Mouse (Mus musculus): ENCODE measurements at regions not wholly inside any gene's neighbourhood (a gene's known extent, or its start where the extent isn't known, plus 50 kb on each side); places are given as distances from the start of the nearest gene placed in this dataset.

- no peak for DNase-seq (ENCODE audit: low read depth)
Measured at GRCm38 (mm10) chr4:55817035-55817818, 285.0 kb upstream of the Klf4 start.

DNA sequence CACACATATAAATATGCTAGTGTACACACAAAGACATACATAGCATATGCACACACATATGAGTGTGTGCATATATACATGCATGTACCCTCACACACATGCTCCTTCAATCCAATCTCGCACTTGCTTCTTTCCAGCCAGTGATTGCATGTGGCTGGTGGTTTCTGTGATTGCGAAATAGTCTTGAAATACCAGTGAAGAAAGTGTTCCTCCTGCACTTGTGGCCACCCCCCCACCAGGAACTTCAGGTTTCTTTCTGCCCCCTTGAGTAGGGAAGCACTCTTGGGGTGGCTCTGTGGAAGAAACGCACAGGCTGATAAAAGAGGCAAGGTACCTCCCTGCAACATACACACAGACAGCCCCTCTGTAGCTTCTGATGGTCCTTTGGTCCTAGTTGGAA, 283.6 kb upstream of the Klf4 start:
- no peak for DNase-seq (ENCODE audit: low read depth)

- DNase-seq (ENCODE audit: low read depth), result no peak
Measured at GRCm38 (mm10) chr4:55812846-55813245, 280.6 kb upstream of the Klf4 start.

DNA sequence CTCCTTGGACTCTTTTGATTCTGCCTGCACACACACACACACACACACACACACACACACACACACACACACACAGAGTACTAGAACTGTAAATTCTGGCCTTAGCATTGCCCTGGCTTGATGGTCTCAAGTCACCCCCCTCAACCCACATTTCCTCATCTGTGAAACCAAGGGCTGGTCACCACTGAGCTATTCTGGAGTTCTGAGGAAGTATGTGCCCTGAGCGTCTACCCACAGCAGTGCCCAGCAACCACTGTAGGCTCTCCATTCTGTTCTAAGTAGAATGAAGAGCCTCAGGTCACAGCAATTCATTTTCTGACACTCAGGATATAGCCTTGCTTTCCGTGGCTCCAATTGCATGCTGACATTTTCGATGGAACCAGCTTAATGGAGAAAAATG, 279.4 kb upstream of the Klf4 start:
- DNase-seq (ENCODE audit: low read depth), result no peak

DNA sequence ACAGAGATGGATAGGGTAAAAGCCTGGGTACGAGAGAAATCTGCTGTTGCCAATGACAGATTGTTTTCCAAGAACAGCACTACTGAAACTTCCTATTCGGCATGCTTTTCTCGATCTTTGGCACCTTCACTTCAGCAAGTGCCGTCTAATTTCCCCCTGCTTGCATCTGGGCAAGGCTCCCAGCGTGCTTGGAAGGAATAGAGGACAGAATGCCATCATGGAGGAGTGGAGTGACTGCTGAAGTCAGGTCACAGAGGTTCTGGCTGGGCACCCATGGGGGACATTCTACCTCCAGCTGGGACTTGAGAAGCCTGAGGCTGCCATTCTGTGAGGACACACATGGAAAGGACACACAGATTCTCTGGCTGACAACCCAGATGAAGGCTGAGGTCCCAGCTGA, 276.2 kb upstream of the Klf4 start:
- no peak for DNase-seq (ENCODE audit: low read depth)

GRCm38 (mm10) chr4:55806799-55807198, 274.5 kb upstream of the Klf4 start:
- DNase-seq (ENCODE audit: low read depth), result no peak

GRCm38 (mm10) chr4:55805255-55806051, 273.2 kb upstream of the Klf4 start:
- no peak for DNase-seq (ENCODE audit: low read depth)

DNA sequence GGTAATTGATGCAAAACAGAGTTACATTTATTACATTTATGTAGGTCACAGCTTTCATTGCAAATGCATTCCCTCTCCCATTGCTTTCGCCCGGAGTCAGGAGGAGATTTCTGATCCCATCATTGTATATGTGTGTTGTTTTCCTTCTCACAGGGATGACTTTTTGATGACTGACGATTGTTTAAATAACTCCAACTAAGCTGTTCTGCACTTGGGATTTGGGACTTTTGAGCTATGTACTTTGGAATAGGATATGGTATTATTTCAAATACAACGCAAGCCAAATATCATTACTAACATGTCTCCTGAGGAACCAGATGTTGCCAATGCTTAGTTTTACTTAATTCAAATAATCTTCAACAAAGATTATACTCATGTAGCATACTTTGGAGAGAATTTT, 269.8 kb upstream of the Klf4 start:
- DNase-seq (ENCODE audit: low read depth), result no peak

GRCm38 (mm10) chr4:55798099-55798498, 265.8 kb upstream of the Klf4 start:
- no peak for DNase-seq (ENCODE audit: low read depth)

GRCm38 (mm10) chr4:55781329-55781847, 249.1 kb upstream of the Klf4 start:
- DNase-seq (ENCODE audit: low read depth), result no peak

DNA sequence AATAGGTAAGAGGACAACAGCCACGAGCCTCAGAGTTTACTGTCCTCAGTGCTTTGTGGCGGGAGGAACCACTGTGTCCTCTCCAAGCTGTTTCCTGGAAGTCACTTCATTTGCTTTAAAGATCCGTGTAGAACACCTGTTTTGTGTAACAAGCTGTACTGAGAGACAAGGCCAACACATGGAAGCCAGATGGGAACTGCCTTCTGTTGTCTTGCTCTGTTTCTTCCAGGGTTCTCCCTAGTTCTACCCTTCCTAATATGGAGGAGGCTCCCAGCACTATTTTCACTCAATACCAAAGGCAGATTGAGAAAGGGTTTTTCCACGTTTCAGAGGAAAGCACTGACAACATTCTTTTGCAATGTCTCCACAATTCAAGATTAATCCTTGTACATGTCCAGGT, 247.3 kb upstream of the Klf4 start:
- DNase-seq (ENCODE audit: low read depth), result no peak

DNA sequence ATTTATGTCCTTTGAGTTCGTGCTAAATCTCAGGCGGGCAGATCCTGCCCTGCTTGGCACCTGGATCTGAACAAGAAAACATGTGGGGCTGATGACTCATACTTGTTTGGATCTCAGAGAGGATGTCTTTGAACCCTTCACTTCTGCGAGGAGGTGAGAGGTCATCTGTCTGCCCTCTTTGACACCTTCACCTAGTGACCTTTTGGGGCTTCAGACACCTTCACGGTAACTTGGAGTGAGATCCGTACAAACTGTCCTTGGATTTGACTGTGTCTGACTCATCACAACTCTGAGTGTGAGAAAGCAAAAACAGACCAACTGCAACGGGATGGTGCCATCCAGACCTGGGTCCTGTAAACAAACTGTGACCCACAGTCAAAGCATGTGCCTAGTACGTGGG, 243.6 kb upstream of the Klf4 start:
- no peak for DNase-seq (ENCODE audit: low read depth)

GRCm38 (mm10) chr4:55774571-55774970, 242.3 kb upstream of the Klf4 start:
- no peak for DNase-seq (ENCODE audit: low read depth)

- DNase-seq (ENCODE audit: low read depth), result no peak
Measured at GRCm38 (mm10) chr4:55769656-55770055, 237.4 kb upstream of the Klf4 start.

DNA sequence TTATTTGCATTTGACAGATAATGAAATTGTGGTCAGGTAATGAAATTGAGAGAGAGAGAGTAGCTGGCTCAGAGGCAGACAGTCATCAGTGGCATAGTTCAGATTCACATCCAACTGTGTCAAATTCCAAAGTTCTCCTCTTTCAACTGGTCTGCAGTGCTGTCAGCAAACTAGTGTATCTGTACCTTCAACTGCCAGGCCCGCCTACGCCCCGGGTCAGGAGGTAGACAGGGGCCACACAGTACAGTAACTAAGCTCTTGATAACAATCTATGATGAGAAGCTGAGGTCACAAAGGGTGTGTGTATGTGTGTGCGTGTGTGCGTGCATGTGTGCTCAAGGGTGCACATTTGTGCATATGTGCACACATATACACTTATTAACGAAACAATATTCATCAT, 236.1 kb upstream of the Klf4 start:
- DNase-seq (ENCODE audit: low read depth), result no peak

DNA sequence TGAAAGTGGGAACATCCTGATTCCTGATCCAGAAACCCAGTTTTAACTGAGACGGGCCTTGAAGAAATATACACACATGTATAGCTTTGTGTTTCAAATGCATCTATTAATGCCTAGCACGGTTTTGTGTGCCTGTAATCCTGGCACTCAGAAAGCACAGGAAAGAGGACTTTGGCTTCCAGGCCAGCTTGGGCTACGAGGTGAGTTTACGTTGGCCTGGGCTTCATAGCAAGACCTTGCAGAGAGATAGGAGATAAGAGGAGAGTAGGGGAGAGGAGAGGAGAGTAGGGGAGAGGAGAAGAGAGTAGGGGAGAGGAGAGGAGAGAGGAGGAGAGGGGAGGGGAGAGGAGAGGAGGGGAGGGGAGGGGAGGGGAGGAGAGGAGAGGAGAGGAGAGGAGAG, 234.9 kb upstream of the Klf4 start:
- DNase-seq (ENCODE audit: low read depth), result no peak

GRCm38 (mm10) chr4:55765780-55766179, 233.5 kb upstream of the Klf4 start:
- no peak for DNase-seq (ENCODE audit: low read depth)

- no peak for DNase-seq (ENCODE audit: low read depth)
Measured at GRCm38 (mm10) chr4:55763112-55763511, 230.8 kb upstream of the Klf4 start.

- DNase-seq (ENCODE audit: low read depth), result no peak
Measured at GRCm38 (mm10) chr4:55762389-55762788, 230.1 kb upstream of the Klf4 start.

DNA sequence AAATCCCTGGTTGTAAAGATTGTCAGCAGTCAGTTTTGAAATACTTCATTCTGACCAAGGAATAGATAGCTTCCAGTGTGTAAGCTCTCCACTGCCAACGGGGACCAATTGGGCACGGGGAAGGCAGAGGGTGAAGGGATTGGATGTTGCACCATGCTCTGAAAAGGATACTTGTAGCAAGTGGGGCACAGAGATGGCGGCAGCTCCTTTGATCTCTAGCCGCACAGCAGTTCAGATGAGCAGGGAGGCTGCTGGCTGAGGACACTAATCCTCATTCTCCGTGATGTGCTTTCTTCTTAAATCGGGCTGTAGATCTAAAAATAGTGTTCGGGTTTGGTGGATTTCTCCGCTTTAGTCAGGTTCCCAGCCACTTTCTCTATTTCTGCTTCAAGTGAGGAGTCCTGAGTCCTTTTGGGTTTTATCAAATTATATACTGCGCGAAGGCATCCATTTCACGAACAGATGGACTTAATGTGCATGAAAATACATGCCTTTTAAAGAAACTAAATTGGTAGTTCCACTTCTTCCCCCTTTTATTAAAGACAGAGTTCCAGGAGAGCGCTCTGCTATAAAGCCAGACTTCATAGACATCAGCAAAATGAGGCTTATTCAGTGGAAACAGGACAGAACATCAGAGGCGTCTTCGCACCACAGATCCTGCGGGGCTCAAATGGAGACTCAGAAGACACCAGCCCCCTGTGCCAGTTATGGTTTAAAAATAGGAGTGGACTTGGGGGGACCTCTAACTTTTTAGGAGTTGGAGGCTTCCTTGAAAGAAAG, 225.1 kb upstream of the Klf4 start:
- DNase-seq (ENCODE audit: low read depth), result no peak

DNA sequence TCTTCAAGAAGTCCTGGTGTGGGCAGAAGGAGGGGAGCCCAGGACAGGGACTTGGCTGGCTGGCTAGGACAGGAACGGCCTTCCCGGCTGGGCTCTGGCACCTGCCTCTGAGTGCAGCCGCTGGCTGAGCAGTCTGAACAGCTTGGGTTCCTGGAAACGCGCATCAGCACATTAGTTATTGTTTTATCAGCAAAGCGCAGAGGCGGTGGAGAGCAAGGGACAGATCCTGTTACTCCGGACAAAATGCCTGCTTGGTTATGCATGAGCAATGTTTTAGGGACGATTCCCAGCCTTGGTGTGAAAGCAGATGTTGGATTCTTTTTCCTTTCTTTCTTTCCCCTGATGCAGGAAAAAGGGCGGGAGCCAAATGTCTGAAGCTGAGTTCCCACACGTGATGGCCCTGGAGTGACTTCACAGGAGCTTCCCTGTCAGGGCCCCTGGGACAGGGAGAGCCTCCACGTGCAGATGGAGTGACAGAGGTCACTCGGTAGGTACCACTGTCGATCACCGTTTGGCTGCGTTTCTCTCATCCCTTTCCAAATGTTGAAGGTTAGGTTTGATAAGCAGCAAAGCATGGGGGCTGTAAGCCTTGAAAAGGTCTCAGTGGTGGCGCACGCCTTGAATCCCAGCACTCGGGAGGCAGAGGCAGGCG, 217.8 kb upstream of the Klf4 start:
- no peak for DNase-seq (ENCODE audit: low read depth)

GRCm38 (mm10) chr4:55741355-55741754, 209.1 kb upstream of the Klf4 start:
- no peak for DNase-seq (ENCODE audit: low read depth)

All from gonadal fat pad, adult 2 months (tissue).